Mouse (Mus musculus): ENCODE data around the gene Exd1.

DNA sequence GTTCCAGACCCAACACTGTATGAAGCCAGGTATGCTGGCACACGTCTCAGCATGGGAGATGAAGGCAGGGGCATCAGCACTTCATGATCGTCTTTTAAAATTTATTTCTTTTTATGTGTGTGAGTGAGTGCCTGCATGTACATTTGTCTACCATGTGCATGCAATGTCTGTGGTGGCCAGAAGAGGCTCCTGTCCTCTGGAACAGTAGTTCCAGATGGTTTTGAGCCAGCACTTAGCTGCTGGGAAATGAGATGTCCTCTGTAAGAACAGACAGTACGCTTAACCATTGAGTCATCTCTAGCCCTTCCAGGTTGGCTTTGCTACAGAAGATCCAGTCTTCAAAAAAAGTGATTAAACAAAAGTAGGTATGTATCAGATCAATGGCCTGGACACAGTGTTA, 43.8 kb upstream of the Exd1 start:
- TF ChIP-seq MYOG (IDR thresholded peaks at IDR 0.05; ENCODE audit: control insufficient read depth, extremely low read depth, insufficient read length) (no peak), USF1 (IDR thresholded peaks at IDR 0.05; ENCODE audit: low read depth) (no peak), CTCF (IDR thresholded peaks at IDR 0.05; ENCODE audit: control insufficient read depth, insufficient read depth, insufficient read length) (no peak), FOSL1 (IDR thresholded peaks at IDR 0.05; ENCODE audit: insufficient read depth, low read length, poor library complexity, severe bottlenecking) (no peak)
